Mouse (Mus musculus) forebrain, embryonic 12.5 days (tissue): ENCODE measurements around the gene Olfr56. TPM values are rescaled to one million over a fixed set of nuclear protein-coding genes. Genes with fewer than 3 reads are reported as not detected.
A peak's percentile ranks its signal among the peaks of the same experiment; 100 is the strongest.
"Not testable (repeated sequence)": the region's sequence is repeated elsewhere in the genome, so short reads cannot be mapped to it uniquely, and the experiment has no call there.

Experiments
- ATAC-seq: fragments of 200-750 bp; cut with Nextera tagmentation; 2 replicates; pipeline ENCODE4 v1.8.0; 2017; ENCODE audit warnings: moderate TSS enrichment; ENCODE audit not compliant: low FRiP score
- H3K27ac ChIP-seq: fragments of 300-500 bp; sonication (generic); 2 replicates; pipeline ENCODE4 v1.5.1; 2016; ENCODE audit warnings: mild to moderate bottlenecking
- H3K27me3 ChIP-seq: fragments of 300-500 bp; sonication (generic); 2 replicates; pipeline ENCODE4 v1.6.1; 2016; ENCODE audit warnings: mild to moderate bottlenecking
- H3K36me3 ChIP-seq: fragments of 300-500 bp; sonication (generic); replicated peaks from 2 replicates; pipeline ENCODE4 v1.6.1; 2016; ENCODE audit warnings: mild to moderate bottlenecking
- H3K4me1 ChIP-seq: fragments of 300-500 bp; sonication (generic); 2 replicates; pipeline ENCODE4 v1.6.1; 2016
- H3K4me2 ChIP-seq: fragments of 300-500 bp; sonication (generic); 2 replicates; pipeline ENCODE4 v1.6.1; 2016; ENCODE audit warnings: mild to moderate bottlenecking, moderate library complexity
- H3K4me3 ChIP-seq: fragments of 300-500 bp; sonication (generic); replicated peaks from 2 replicates; pipeline ENCODE4 v1.5.1; 2016; ENCODE audit warnings: mild to moderate bottlenecking
- H3K9ac ChIP-seq: fragments of 300-500 bp; sonication (generic); 2 replicates; pipeline ENCODE4 v1.6.1; 2016; ENCODE audit warnings: mild to moderate bottlenecking
- H3K9me3 ChIP-seq: fragments of 300-500 bp; sonication (generic); 2 replicates; pipeline ENCODE4 v1.6.1; 2016
- WGBS: fragments of 180-500 bp; shearing (Covaris S2); methylation state at CpG from one replicate; pipeline ENCODE4 v1.1.7; 2016; 5-methylcytosine and 5-hydroxymethylcytosine counted together
- polyA plus RNA-seq: library from polyadenylated mRNA; unstranded; fragments of >200 nt; fragmentation: Nextera tagmentation; extraction: Ambion mirVana; gene quantifications from 2 replicates; pipeline ENCODE4 v1.2.1, GENCODE M21; 2016

Olfr56 gene
- polyA plus RNA-seq, 1 experiment from 2014 or later, result not detected

- H3K4me2 ChIP-seq, result peak overlapping the region; percentile 70
- 0 out of 2 replicates have a peak overlapping the region, but pooled peaks have one; percentile 36 for H3K9ac ChIP-seq
- 0 out of 2 replicates have a peak, but pooled peaks cover 8% of the 10 kb centered on the region for H3K9me3 ChIP-seq
- peak; percentile 68; the same call in 1 of the 2 replicates for ATAC-seq
- H3K27me3 ChIP-seq, result peaks cover 22% of the 10 kb centered on the region
- no peaks in the 10 kb centered on the region for H3K36me3 ChIP-seq
- WGBS, result 7% methylated on average over 50 of the region's 50 CpGs
- H3K27ac ChIP-seq, result no peak overlapping the region
- peaks cover 8% of the 10 kb centered on the region for H3K4me1 ChIP-seq
- H3K4me3 ChIP-seq, result peak overlapping the region; percentile 37
Observed at GRCm38 (mm10) chr11:49168839-49169611, 190.3 kb downstream of the Olfr56 start.

GRCm38 (mm10) chr11:49170576-49170975 lies 191.9 kb downstream of the Olfr56 start:
- H3K27me3 ChIP-seq, result peaks cover 22% of the 10 kb centered on the region
- H3K4me3 ChIP-seq, result no peak overlapping the region
- WGBS, result 88% methylated on average over 4 of the region's 4 CpGs
- H3K27ac ChIP-seq, result no peak overlapping the region
- H3K9me3 ChIP-seq, result 0 out of 2 replicates have a peak, but pooled peaks cover 8% of the 10 kb centered on the region
- ATAC-seq, result no peak
- no peak overlapping the region for H3K4me2 ChIP-seq
- H3K9ac ChIP-seq, result no peak overlapping the region
- peaks cover 8% of the 10 kb centered on the region for H3K4me1 ChIP-seq
- no peaks in the 10 kb centered on the region for H3K36me3 ChIP-seq

GRCm38 (mm10) chr11:49175345-49175744 lies 196.7 kb downstream of the Olfr56 start:
- Histone ChIP-seq H3K9ac (no peak overlapping the region), H3K27ac (no peak overlapping the region), H3K27me3 (peaks cover 2% of the 10 kb centered on the region), H3K4me1 (no peaks in the 10 kb centered on the region), H3K9me3 (no peaks in the 10 kb centered on the region), H3K4me3 (no peak overlapping the region), H3K4me2 (no peak overlapping the region), H3K36me3 (no peaks in the 10 kb centered on the region)
- WGBS, result 93% methylated on average over 8 of the region's 8 CpGs
- ATAC-seq, result no peak

GRCm38 (mm10) chr11:49176047-49176779 lies 197.5 kb downstream of the Olfr56 start:
- not testable (repeated sequence) for H3K4me1 ChIP-seq, H3K36me3 ChIP-seq, H3K27me3 ChIP-seq, ATAC-seq, H3K4me3 ChIP-seq, H3K4me2 ChIP-seq, H3K27ac ChIP-seq, H3K9me3 ChIP-seq, H3K9ac ChIP-seq
- WGBS, result 95% methylated on average over 4 of the region's 4 CpGs

- Histone ChIP-seq H3K27ac (no peak overlapping the region), H3K27me3 (no peaks in the 10 kb centered on the region)
- WGBS, result 68% methylated on average over 1 of the region's 1 CpGs
Observed at GRCm38 (mm10) chr11:49183172-49183571, 204.5 kb downstream of the Olfr56 start.

More at GRCm38 (mm10) chr11:49183172-49183571, 204.5 kb downstream of the Olfr56 start:
- Histone ChIP-seq H3K36me3 (no peaks in the 10 kb centered on the region), H3K9ac (no peak overlapping the region), H3K4me3 (no peak overlapping the region), H3K9me3 (no peaks in the 10 kb centered on the region), H3K4me2 (no peak overlapping the region), H3K4me1 (no peaks in the 10 kb centered on the region)
- ATAC-seq, result no peak

Other genes with a start within 250 kb of the Olfr56 start
- gene Rack1, start 178.6 kb upstream of the Olfr56 start, polyA plus RNA-seq, result 512 and 565 TPM in 2 replicates
- 6.2 and 6.8 TPM in 2 replicates for gene Trim41, start 161.5 kb upstream of the Olfr56 start, polyA plus RNA-seq
- gene Trim7, start 152.7 kb upstream of the Olfr56 start, polyA plus RNA-seq, result 0.76 and 1.00 TPM in 2 replicates
- 6.8 and 9.4 TPM in 2 replicates for gene Gm12184, start 152.2 kb upstream of the Olfr56 start, polyA plus RNA-seq
- gene Irgm1, start 107.2 kb upstream of the Olfr56 start, polyA plus RNA-seq, result 1.2 and 1.8 TPM in 2 replicates
- gene Gm5431, start 76.7 kb upstream of the Olfr56 start, polyA plus RNA-seq, result 0.09 TPM in 1 of 2 replicates, not detected in the other
- 1.8 and 2.0 TPM in 2 replicates for gene Psme2b, start 32.7 kb upstream of the Olfr56 start, polyA plus RNA-seq
- 0.23 TPM in 1 of 2 replicates, not detected in the other for gene 9930111J21Rik1, start 509 bp downstream of the Olfr56 start, polyA plus RNA-seq
- not detected in 2 replicates for gene Gm12185, start 13.3 kb downstream of the Olfr56 start, polyA plus RNA-seq
- gene Tgtp1, start 15.3 kb downstream of the Olfr56 start, polyA plus RNA-seq, result not detected in 2 replicates
- 0.17 and 0.23 TPM in 2 replicates for gene 9930111J21Rik2, start 72.4 kb downstream of the Olfr56 start, polyA plus RNA-seq
- not detected in 2 replicates for gene Tgtp2, start 85.3 kb downstream of the Olfr56 start, polyA plus RNA-seq
- gene Ifi47, start 97.7 kb downstream of the Olfr56 start, polyA plus RNA-seq, result 0.18 and 0.50 TPM in 2 replicates
- not detected in 2 replicates for gene Olfr1396, start 136.0 kb downstream of the Olfr56 start, polyA plus RNA-seq
- gene Olfr1395, start 163.4 kb downstream of the Olfr56 start, polyA plus RNA-seq, result not detected in 2 replicates
- gene Olfr1394, start 175.5 kb downstream of the Olfr56 start, polyA plus RNA-seq, result not detected in 2 replicates
- 0.17 TPM in 1 of 2 replicates, not detected in the other for gene Btnl9, start 208.3 kb downstream of the Olfr56 start, polyA plus RNA-seq
- 60.5 and 63.3 TPM in 2 replicates for gene Zfp62, start 224.4 kb downstream of the Olfr56 start, polyA plus RNA-seq